In the genomic region with DNA sequence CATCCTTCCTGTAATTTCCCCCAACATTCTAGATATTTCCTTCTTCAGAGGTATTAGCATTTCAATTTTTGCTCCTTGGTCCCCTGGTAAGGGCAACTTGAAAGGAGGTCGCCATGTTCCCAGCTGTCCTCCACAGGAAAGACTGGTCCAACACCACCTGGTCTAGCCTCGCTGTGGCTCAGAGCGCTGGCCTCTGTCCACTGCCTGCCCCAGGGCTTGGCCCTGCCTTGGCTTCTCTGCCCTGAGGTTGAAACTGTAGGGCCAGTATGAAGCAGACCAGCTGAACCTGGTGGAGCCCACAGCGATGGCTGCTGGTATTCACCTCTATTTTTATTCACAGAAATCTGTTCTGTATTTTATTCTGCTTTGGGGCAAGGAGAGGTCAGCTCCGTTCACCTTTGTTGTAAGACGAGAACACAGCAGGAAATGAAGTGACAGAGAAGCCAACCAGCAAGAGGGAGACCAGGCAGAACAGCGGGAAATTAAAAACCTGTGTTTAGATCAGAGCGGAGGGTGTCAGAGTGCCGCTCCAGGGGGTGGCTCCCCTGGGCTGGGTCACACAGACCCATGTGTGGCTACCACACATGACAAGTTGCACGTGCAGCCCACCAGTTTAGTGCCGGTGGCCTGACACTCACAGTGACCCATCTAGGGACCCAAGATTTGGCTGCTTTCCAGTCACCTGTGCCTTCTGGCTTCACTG, we compare ENCODE assay signal across 19 mouse cellular contexts.
DNase-seq lines count a peak whose midpoint lies in the region; ATAC-seq lines count a peak whose summit lies in the region.
"Had no signal": no experiment of that assay in that cellular context is flagged by ENCODE, and none has a peak within 500 bp of the region (broad histone marks: within the 10 kb centered on the region; RNA-seq: fewer than 3 reads in every experiment).

No protein-coding gene starts in this region.

- H3K9me3 ChIP-seq in hindbrain, embryonic 10.5 days, result peaks cover 8% of the 10 kb centered on the region; the same call in 1 of the 2 replicates
- H3K9me3 ChIP-seq in hindbrain, embryonic 13.5 days, result no peaks in the 10 kb centered on the region
- no peaks in the 10 kb centered on the region for H3K9me3 ChIP-seq in limb, embryonic 10.5 days (replicated peaks)
- H3K9me3 ChIP-seq: forebrain, embryonic 13.5 days; midbrain, embryonic 13.5 days; neural tube, embryonic 13.5 days had no signal

- H3K4me1 ChIP-seq in hindbrain, embryonic 10.5 days (replicated peaks), result peaks cover 8% of the 10 kb centered on the region; the same call in 1 of the 2 replicates
- H3K4me1 ChIP-seq in hindbrain, embryonic 13.5 days (replicated peaks), result no peaks in the 10 kb centered on the region
- peaks cover 29% of the 10 kb centered on the region for H3K4me1 ChIP-seq in limb, embryonic 10.5 days
- H3K4me1 ChIP-seq: forebrain, embryonic 13.5 days; midbrain, embryonic 13.5 days; neural tube, embryonic 13.5 days had no signal

- 54% methylated on average over 11 of the region's 11 CpGs for WGBS in hindbrain, embryonic 10.5 days
- 69% methylated on average over 11 of the region's 11 CpGs for WGBS in hindbrain, embryonic 13.5 days
- 24% methylated on average over 11 of the region's 11 CpGs for WGBS in limb, embryonic 10.5 days

- no peaks in the 10 kb centered on the region for H3K27me3 ChIP-seq in hindbrain, embryonic 10.5 days (ENCODE audit: insufficient read depth, poor library complexity, severe bottlenecking)
- 0 out of 2 replicates have a peak, but pooled peaks cover 5% of the 10 kb centered on the region for H3K27me3 ChIP-seq in hindbrain, embryonic 13.5 days
- H3K27me3 ChIP-seq in limb, embryonic 10.5 days (ENCODE audit: low read depth, poor library complexity, severe bottlenecking), result no peaks in the 10 kb centered on the region
- H3K27me3 ChIP-seq: forebrain, embryonic 13.5 days; midbrain, embryonic 13.5 days; neural tube, embryonic 13.5 days had no signal

- H3K4me2 ChIP-seq in hindbrain, embryonic 13.5 days, result no peak overlapping the region
- H3K4me2 ChIP-seq: forebrain, embryonic 13.5 days; midbrain, embryonic 13.5 days; neural tube, embryonic 13.5 days had no signal

- H3K9ac ChIP-seq in hindbrain, embryonic 13.5 days, result no peak overlapping the region
- H3K9ac ChIP-seq: forebrain, embryonic 13.5 days; liver, postnatal 0 days; midbrain, embryonic 13.5 days; neural tube, embryonic 13.5 days had no signal

- H3K4me3 ChIP-seq in hindbrain, embryonic 10.5 days, result no peak overlapping the region
- no peak overlapping the region for H3K4me3 ChIP-seq in hindbrain, embryonic 13.5 days
- H3K4me3 ChIP-seq in limb, embryonic 10.5 days, result no peak overlapping the region; the same call in 1 of the 2 replicates
- H3K4me3 ChIP-seq: forebrain, embryonic 13.5 days; midbrain, embryonic 13.5 days; neural tube, embryonic 13.5 days had no signal

- peak; percentile 40 for DNase-seq in hindbrain, embryonic 10.5 days (ENCODE audit: low spot score)
- peak; percentile 20 to 39 for DNase-seq in kidney, postnatal 4 days
- no peak for DNase-seq in kidney, postnatal 36 days
- DNase-seq in embryo, embryonic 9.5 days (ENCODE audit: extremely low spot score), result peak; percentile 20
- peak; percentile 60 for DNase-seq in limb, embryonic 10.5 days (ENCODE audit: low spot score)
- no peak for DNase-seq in urinary bladder, postnatal 36 days (ENCODE audit: low spot score in 2 of 2)
- DNase-seq in yolk sac, embryonic 10.5 days (ENCODE audit: low spot score), result no peak
- DNase-seq: adrenal gland, adult 2 months; gastrocnemius, postnatal 25 days; layer of hippocampus, postnatal 36 days; liver; liver, postnatal 0 days; lung, postnatal 10 days; right cerebral cortex, adult 18-20 months; thymus, postnatal 36 days had no signal

- ATAC-seq in hindbrain, embryonic 13.5 days (ENCODE audit: low FRiP score), result no peak
- ATAC-seq: forebrain, embryonic 13.5 days; liver, postnatal 0 days; midbrain, embryonic 13.5 days had no signal

- no peaks in the 10 kb centered on the region for H3K36me3 ChIP-seq in hindbrain, embryonic 10.5 days
- H3K36me3 ChIP-seq in hindbrain, embryonic 13.5 days, result no peaks in the 10 kb centered on the region
- H3K36me3 ChIP-seq in limb, embryonic 10.5 days, result no peaks in the 10 kb centered on the region
- H3K36me3 ChIP-seq: midbrain, embryonic 13.5 days; neural tube, embryonic 13.5 days had no signal

- no peak overlapping the region for H3K27ac ChIP-seq in hindbrain, embryonic 10.5 days
- H3K27ac ChIP-seq in hindbrain, embryonic 13.5 days, result no peak overlapping the region
- H3K27ac ChIP-seq in limb, embryonic 10.5 days, result peak overlapping the region; percentile 75
- H3K27ac ChIP-seq: forebrain, embryonic 13.5 days; midbrain, embryonic 13.5 days; neural tube, embryonic 13.5 days had no signal

Comparison
In these comparisons a context has a peak if more than half of its experiments do, and no peak if none do; other contexts are left out.
1. DNase-seq: peak in hindbrain, embryonic 10.5 days (single experiment), kidney, postnatal 4 days (2 of 2), embryo, embryonic 9.5 days (single experiment) and limb, embryonic 10.5 days (single experiment); none in kidney, postnatal 36 days (0 of 2), urinary bladder, postnatal 36 days (0 of 2) and yolk sac, embryonic 10.5 days (single experiment).